Mouse (Mus musculus): ENCODE data around the gene Leng9.

Leng9 gene

DNA sequence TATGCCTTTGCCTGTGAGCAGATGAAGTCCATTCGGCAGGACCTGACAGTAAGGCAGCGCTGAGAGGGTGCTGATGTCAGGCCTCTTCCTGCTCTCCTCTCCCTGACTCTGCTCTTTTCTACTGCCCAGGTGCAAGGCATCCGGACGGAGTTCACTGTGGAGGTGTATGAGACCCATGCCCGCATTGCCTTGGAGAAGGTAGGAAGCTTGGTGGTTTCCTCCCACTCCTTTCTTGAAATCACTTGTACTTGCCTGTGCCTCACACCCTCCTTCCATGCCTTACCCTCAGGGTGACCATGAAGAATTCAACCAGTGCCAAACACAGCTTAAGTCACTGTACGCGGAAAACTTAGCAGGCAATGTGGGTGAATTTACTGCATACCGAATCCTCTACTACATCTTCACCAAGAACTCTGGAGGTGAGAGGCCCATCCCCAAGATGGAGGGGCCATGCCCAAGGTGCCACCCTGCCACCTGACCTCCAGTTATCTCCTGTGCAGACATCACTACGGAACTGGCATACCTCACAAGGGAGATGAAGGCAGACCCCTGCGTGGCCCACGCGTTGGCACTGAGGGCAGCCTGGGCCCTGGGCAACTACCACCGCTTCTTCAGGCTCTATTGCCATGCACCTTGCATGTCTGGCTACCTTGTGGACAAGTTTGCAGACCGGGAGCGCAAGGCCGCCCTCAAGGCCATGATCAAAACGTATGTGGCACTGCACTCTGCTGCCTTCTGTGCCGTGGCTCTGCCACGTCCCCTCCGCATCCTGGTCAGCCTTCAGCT lies 5.2 kb downstream of the Leng9 start:
- no peak for DNase-seq (ENCODE audit: low read depth)

GRCm38 (mm10) chr7:4144046-4144445 lies 6.1 kb downstream of the Leng9 start:
- DNase-seq (ENCODE audit: low read depth): no peak

DNA sequence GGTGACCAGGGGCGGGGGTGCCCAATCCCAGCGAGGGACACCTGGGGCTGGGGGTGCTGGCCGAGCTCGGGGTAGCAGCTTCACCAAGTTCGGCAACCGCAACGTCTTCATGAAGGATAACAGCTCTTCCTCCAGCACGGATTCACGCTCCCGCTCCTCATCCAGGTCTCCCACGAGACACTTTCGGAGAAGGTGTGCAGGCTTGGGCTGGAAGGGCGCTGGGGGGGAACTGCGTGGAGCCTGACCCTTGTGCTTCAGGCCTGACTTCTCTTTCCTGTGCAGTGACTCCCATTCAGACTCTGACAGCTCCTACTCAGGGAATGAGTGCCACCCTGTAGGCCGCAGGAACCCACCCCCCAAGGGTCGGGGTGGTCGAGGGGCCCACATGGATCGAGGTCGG lies 6.7 kb downstream of the Leng9 start:
- DNase-seq (ENCODE audit: low read depth): no peak

DNA sequence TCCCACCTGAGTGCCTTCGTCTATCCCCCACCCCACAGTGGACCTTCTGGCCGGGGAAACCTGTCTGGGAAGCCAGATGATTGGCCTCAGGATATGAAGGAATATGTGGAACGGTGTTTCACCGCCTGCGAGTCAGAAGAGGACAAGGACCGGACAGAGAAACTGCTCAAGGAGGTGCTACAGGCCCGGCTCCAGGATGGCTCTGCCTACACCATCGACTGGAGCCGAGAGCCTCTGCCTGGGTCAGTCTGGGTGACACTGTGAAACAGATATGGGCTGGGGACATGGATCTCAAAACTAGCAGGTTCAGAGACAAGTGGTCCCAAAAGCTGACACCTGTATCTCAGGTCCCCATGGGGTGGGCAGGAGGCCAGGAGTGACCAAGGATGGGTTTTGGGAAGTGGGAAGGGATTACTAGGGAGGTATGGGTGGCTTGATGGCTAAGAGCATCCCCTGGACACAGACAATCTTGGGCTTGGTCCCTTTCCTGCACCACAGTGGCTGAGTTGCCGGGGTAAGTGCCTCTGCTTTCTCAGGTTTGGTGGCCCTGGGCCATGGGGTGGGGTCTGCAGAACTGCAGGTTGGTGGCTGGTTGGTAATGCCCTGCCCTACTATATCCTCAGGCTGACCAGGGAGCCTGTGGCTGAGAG lies 7.3 kb downstream of the Leng9 start:
- DNase-seq (ENCODE audit: low read depth): no peak

DNA sequence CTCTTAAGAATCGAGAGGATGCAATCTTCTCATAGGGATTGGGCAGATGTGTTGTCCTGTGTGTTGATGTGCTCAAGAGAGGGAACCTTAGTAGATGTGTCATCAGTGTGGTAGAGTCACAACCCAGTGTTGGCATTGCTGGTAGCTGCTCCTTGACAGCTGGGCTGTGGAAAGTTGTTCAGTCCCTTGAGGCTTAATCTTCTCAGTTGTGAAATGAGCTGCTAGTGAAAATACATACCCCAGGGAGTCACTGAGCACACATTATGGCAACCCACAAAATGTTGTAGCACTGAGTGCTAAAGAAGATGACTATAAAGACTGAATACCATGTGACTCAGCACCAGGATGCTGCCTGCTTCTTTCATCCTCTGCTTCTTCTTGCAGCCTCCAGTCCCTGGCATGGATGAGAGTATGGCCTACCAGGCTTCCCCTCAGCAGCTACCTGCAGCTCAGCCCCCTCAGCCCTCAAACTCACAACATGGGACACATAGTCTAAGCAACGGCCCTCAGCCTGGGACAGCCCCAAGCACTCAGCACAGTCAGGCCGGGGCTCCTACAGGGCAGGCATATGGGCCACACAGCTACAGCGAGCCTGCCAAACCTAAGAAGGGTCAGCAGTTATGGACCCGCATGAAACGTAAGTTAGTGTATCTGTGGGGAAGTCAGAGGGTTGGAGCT lies 8.4 kb downstream of the Leng9 start:
- DNase-seq (ENCODE audit: low read depth): no peak

GRCm38 (mm10) chr7:4139391-4139790 lies 10.8 kb downstream of the Leng9 start:
- no peak for DNase-seq (ENCODE audit: low read depth)

DNA sequence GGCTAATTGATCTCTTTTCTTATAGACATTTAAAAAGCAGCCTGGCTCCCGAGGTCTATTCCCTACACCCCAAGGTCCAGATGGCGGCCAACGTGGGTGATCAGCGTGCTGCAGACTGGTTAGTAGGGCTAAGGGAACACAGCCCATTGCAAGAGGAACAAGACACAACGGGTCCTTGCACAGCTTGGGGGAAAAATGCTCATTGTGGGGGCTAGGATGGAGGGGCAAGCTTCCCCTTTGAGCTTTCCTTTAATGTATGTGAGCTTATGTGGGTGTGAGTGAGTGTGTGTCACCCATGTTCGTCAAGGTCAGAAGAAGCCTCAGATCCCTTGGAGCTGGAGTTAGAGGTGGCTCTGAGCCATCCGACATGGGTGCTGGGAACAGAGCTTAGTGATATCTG lies 11.5 kb downstream of the Leng9 start:
- DNase-seq (ENCODE audit: low read depth): no peak

DNA sequence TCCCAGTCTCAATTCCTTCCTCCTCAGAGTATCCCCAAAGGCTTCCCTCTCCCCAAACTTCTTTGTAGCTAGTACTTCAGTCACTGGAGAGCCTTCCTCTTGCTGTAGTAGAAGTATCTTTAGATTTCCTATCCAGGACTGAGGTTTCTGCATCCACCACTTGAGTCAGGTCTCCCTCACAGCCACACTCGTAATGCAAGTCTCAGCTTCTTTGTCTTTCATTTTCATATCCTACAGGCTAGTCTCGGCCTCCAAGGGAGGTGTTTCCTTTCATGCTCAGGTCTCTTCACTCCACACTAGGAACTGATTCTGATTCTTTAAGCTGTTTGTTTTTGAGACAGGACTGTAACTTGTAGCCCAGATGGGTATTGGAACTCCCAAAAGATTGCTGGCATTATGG lies 12.0 kb downstream of the Leng9 start:
- no peak for DNase-seq (ENCODE audit: low read depth)

GRCm38 (mm10) chr7:4137746-4138145 lies 12.4 kb downstream of the Leng9 start:
- DNase-seq (ENCODE audit: low read depth): no peak

- DNase-seq (ENCODE audit: low read depth): peak; percentile 99
These were observed 13.2 kb downstream of the Leng9 start, which contains the start of gene Leng8 for GRCm38 (mm10) chr7:4136771-4137531. TSS of gene Leng8 (plus strand) at chr7:4137039.

GRCm38 (mm10) chr7:4136404-4136770 lies 13.8 kb downstream of the Leng9 start:
- DNase-seq (ENCODE audit: low read depth): no peak

DNA sequence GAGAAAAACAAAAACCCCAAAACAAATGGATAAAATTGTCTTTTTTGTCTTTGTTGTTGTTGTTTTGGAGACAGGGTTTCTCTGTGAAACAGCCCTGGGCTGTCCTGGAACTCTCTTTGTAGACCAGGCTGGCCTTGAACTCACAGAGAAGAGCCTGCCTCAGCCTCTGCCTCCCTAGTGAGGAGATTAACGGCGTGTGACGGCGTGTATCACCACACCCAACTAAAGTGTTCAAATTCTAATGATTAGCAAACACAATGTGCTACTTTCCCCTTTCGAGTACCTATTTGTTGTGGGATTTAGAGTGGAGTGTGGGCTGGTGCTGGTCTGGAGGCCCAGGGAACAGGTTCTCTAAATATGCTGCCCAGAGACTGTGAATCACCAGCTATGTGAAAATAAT lies 15.3 kb downstream of the Leng9 start:
- DNase-seq (ENCODE audit: low read depth): no peak

DNA sequence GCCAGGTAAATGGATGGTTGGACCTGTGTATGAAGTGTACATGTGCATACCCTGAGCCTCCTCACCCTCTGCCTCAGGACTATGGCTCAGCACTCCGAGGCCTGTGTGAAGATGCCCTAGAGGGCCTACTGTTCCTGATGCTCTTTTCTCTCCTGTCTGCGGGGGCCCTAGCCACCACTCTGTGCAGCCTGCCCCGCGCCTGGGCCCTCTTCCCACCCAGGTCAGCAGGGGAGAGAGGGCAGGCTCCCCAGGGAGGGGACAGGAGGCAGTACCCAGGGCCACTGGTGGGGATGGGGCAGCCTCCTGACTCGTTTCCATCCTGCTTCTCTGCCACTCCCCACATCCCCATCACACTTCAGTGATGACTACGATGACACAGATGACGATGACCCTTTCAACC lies 17.2 kb downstream of the Leng9 start:
- DNase-seq (ENCODE audit: low read depth): no peak

GRCm38 (mm10) chr7:4132581-4132980 lies 17.6 kb downstream of the Leng9 start:
- no peak for DNase-seq (ENCODE audit: low read depth)

- DNase-seq (ENCODE audit: low read depth): no peak
These were observed 18.2 kb downstream of the Leng9 start for GRCm38 (mm10) chr7:4131964-4132363.

DNA sequence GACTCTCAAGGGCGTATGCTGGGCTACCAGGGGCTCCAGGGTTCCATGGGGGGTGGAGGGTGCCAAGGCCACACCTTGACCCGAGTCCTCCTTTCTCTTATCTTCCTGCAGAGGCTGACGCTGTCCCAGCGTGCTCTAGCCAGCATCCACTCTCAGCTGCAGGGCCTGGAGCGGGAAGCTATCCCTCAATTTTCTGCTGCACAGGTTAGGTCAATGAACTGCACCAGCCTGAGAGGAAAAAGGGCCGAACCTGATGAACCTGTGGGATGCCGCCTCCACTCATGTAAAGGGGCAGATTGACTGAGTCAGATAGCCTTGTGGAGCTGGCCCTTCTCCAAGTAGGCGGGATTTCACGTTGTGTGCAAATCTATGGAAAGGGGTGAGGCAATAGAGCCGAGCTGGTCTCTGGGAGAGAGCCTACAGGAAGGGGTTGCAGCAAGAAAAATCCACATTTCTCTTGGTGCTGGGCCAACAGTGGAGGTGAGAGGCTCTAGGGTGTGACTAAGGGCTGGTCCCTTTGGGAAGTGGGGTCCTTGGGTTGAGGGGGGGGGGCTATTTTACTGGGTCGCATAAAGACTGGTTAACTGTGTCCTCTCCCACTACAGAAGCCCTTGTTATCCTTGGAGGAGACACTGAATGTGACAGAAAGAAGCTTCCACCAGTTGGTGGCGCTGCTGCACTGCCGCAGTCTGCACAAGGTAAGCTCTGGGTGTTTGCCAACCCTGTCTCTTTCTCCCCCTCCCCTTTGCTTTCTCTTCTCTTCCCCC lies 19.3 kb downstream of the Leng9 start:
- peak; percentile 87 for DNase-seq (ENCODE audit: low read depth)

DNA sequence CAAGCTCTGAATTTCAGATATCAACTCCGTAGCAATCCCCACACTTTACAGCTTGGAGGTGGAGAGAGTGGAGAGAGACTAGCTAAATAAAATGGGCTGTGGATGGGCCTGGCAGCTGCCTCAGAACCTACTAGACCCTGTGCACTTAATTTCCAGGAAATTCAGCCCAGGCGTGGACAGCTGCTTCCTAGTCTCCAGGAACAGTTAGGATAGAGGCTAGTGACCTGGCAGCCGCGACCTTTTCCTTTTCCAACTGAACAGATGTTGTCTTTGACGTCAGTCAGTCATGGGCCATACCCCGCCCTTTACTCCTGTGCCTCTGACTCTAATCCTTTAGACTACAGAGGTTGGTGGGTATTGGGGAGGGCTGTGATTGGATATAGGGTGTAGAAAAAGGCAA lies 21.3 kb downstream of the Leng9 start:
- no peak for DNase-seq (ENCODE audit: low read depth)

GRCm38 (mm10) chr7:4127894-4128293 lies 22.3 kb downstream of the Leng9 start:
- DNase-seq (ENCODE audit: low read depth): no peak

- DNase-seq (ENCODE audit: low read depth): no peak
These were observed 23.0 kb downstream of the Leng9 start for GRCm38 (mm10) chr7:4126992-4127785.

- no peak for DNase-seq (ENCODE audit: low read depth)
These were observed 24.9 kb downstream of the Leng9 start for GRCm38 (mm10) chr7:4125306-4125705.

GRCm38 (mm10) chr7:4124856-4125255 lies 25.3 kb downstream of the Leng9 start:
- DNase-seq (ENCODE audit: low read depth): no peak
